Mouse (Mus musculus): Measurements from ENCODE around the gene S1pr4. TPM values are rescaled to one million over a fixed set of nuclear protein-coding genes. Genes with fewer than 3 reads are reported as not detected.

Gene S1pr4
- polyA plus RNA-seq, 1 experiment from 2014 or later, result 4.5 TPM

- 80% methylated on average over 5 of the region's 5 CpGs for WGBS
- no peak for ATAC-seq (replicated peaks; ENCODE audit: low FRiP score)
- no peak overlapping the region for H3K4me3 ChIP-seq (ENCODE audit: low read depth, low read length)
Observed at GRCm38 (mm10) chr10:81513798-81514197, 13.9 kb upstream of the S1pr4 start.

GRCm38 (mm10) chr10:81510246-81510810, 10.4 kb upstream of the S1pr4 start:
- Histone ChIP-seq H3K36me3 (ENCODE audit: control insufficient read depth, insufficient read depth, low read length) (peaks cover 9% of the 10 kb centered on the region), H3K4me1 (replicated peaks; ENCODE audit: control insufficient read depth, insufficient read depth, low read length) (no peaks in the 10 kb centered on the region), H3K4me2 (no peak overlapping the region), H3K9ac (ENCODE audit: low read depth, low read length) (no peak overlapping the region), H3K9me3 (ENCODE audit: control insufficient read depth, low read length) (peaks cover 7% of the 10 kb centered on the region), H3K4me3 (ENCODE audit: low read depth, low read length) (no peak overlapping the region), H3K27me3 (replicated peaks; ENCODE audit: control insufficient read depth, insufficient read depth, low read length) (no peaks in the 10 kb centered on the region), H3K27ac (ENCODE audit: low read depth, low read length) (no peak overlapping the region)
- DNase-seq (ENCODE audit: low spot score) (no peak), ATAC-seq (replicated peaks; ENCODE audit: low FRiP score) (no peak)
- 72% methylated on average over 14 of the region's 14 CpGs for WGBS

More at GRCm38 (mm10) chr10:81513798-81514197, 13.9 kb upstream of the S1pr4 start:
- Histone ChIP-seq H3K27ac (ENCODE audit: low read depth, low read length) (no peak overlapping the region), H3K4me2 (no peak overlapping the region), H3K27me3 (replicated peaks; ENCODE audit: control insufficient read depth, insufficient read depth, low read length) (no peaks in the 10 kb centered on the region), H3K9me3 (ENCODE audit: control insufficient read depth, low read length) (peaks cover 7% of the 10 kb centered on the region), H3K9ac (ENCODE audit: low read depth, low read length) (no peak overlapping the region), H3K4me1 (replicated peaks; ENCODE audit: control insufficient read depth, insufficient read depth, low read length) (peaks cover 15% of the 10 kb centered on the region), H3K36me3 (ENCODE audit: control insufficient read depth, insufficient read depth, low read length) (peaks cover 9% of the 10 kb centered on the region)
- DNase-seq (ENCODE audit: low spot score), result no peak

- Histone ChIP-seq H3K9ac (ENCODE audit: low read depth, low read length) (no peak overlapping the region), H3K27me3 (replicated peaks; ENCODE audit: control insufficient read depth, insufficient read depth, low read length) (no peaks in the 10 kb centered on the region), H3K4me3 (ENCODE audit: low read depth, low read length) (no peak overlapping the region), H3K9me3 (ENCODE audit: control insufficient read depth, low read length) (no peaks in the 10 kb centered on the region), H3K4me2 (no peak overlapping the region), H3K4me1 (replicated peaks; ENCODE audit: control insufficient read depth, insufficient read depth, low read length) (no peaks in the 10 kb centered on the region; the same call in 1 of the 2 replicates), H3K27ac (ENCODE audit: low read depth, low read length) (no peak overlapping the region), H3K36me3 (ENCODE audit: control insufficient read depth, insufficient read depth, low read length) (no peaks in the 10 kb centered on the region)
- WGBS, result 70% methylated on average over 13 of the region's 13 CpGs
- ATAC-seq (replicated peaks; ENCODE audit: low FRiP score) (no peak), DNase-seq (ENCODE audit: low spot score) (no peak)
Observed at GRCm38 (mm10) chr10:81507691-81508489, 8.0 kb upstream of the S1pr4 start.

GRCm38 (mm10) chr10:81507095-81507494, 7.2 kb upstream of the S1pr4 start:
- no peaks in the 10 kb centered on the region for H3K36me3 ChIP-seq (ENCODE audit: control insufficient read depth, insufficient read depth, low read length)
- ATAC-seq (replicated peaks; ENCODE audit: low FRiP score) (no peak), DNase-seq (ENCODE audit: low spot score) (no peak)
- H3K9ac ChIP-seq (ENCODE audit: low read depth, low read length), result no peak overlapping the region
- H3K27me3 ChIP-seq (replicated peaks; ENCODE audit: control insufficient read depth, insufficient read depth, low read length), result no peaks in the 10 kb centered on the region
- H3K9me3 ChIP-seq (ENCODE audit: control insufficient read depth, low read length), result no peaks in the 10 kb centered on the region
- peaks cover 3% of the 10 kb centered on the region; the same call in 1 of the 2 replicates for H3K4me1 ChIP-seq (replicated peaks; ENCODE audit: control insufficient read depth, insufficient read depth, low read length)
- no peak overlapping the region for H3K4me2 ChIP-seq
- no peak overlapping the region for H3K4me3 ChIP-seq (ENCODE audit: low read depth, low read length)
- no peak overlapping the region for H3K27ac ChIP-seq (ENCODE audit: low read depth, low read length)
- WGBS, result 38% methylated on average over 6 of the region's 6 CpGs

GRCm38 (mm10) chr10:81505016-81505664, 5.2 kb upstream of the S1pr4 start:
- H3K9ac ChIP-seq (ENCODE audit: low read depth, low read length), result no peak overlapping the region
- H3K36me3 ChIP-seq (ENCODE audit: control insufficient read depth, insufficient read depth, low read length), result no peaks in the 10 kb centered on the region

GRCm38 (mm10) chr10:81502658-81503057, 2.7 kb upstream of the S1pr4 start:
- Histone ChIP-seq H3K4me2 (peak overlapping the region; percentile 79), H3K4me3 (ENCODE audit: low read depth, low read length) (peak overlapping the region; percentile 44), H3K27ac (ENCODE audit: low read depth, low read length) (no peak overlapping the region), H3K36me3 (ENCODE audit: control insufficient read depth, insufficient read depth, low read length) (no peaks in the 10 kb centered on the region), H3K4me1 (replicated peaks; ENCODE audit: control insufficient read depth, insufficient read depth, low read length) (peaks cover 22% of the 10 kb centered on the region), H3K9ac (ENCODE audit: low read depth, low read length) (peak overlapping the region; percentile 59), H3K9me3 (ENCODE audit: control insufficient read depth, low read length) (no peaks in the 10 kb centered on the region), H3K27me3 (replicated peaks; ENCODE audit: control insufficient read depth, insufficient read depth, low read length) (no peaks in the 10 kb centered on the region)
- ATAC-seq (replicated peaks; ENCODE audit: low FRiP score) (peak; percentile 39; the same call in 1 of the 2 replicates), DNase-seq (ENCODE audit: low spot score) (peak; percentile 92)
- 11% methylated on average over 36 of the region's 36 CpGs for WGBS

More at GRCm38 (mm10) chr10:81505016-81505664, 5.2 kb upstream of the S1pr4 start:
- ATAC-seq (replicated peaks; ENCODE audit: low FRiP score) (no peak), DNase-seq (ENCODE audit: low spot score) (no peak)
- no peaks in the 10 kb centered on the region for H3K9me3 ChIP-seq (ENCODE audit: control insufficient read depth, low read length)
- peaks cover 3% of the 10 kb centered on the region; the same call in 1 of the 2 replicates for H3K4me1 ChIP-seq (replicated peaks; ENCODE audit: control insufficient read depth, insufficient read depth, low read length)
- WGBS, result 79% methylated on average over 15 of the region's 15 CpGs
- H3K4me3 ChIP-seq (ENCODE audit: low read depth, low read length), result no peak overlapping the region
- H3K4me2 ChIP-seq, result no peak overlapping the region
- no peaks in the 10 kb centered on the region for H3K27me3 ChIP-seq (replicated peaks; ENCODE audit: control insufficient read depth, insufficient read depth, low read length)
- H3K27ac ChIP-seq (ENCODE audit: low read depth, low read length), result no peak overlapping the region

GRCm38 (mm10) chr10:81501863-81502262, 1.9 kb upstream of the S1pr4 start:
- Histone ChIP-seq H3K4me2 (no peak overlapping the region), H3K4me1 (replicated peaks; ENCODE audit: control insufficient read depth, insufficient read depth, low read length) (peaks cover 30% of the 10 kb centered on the region), H3K9ac (ENCODE audit: low read depth, low read length) (no peak overlapping the region), H3K9me3 (ENCODE audit: control insufficient read depth, low read length) (no peaks in the 10 kb centered on the region), H3K4me3 (ENCODE audit: low read depth, low read length) (no peak overlapping the region), H3K27me3 (replicated peaks; ENCODE audit: control insufficient read depth, insufficient read depth, low read length) (no peaks in the 10 kb centered on the region), H3K36me3 (ENCODE audit: control insufficient read depth, insufficient read depth, low read length) (no peaks in the 10 kb centered on the region), H3K27ac (ENCODE audit: low read depth, low read length) (no peak overlapping the region)
- ATAC-seq (replicated peaks; ENCODE audit: low FRiP score) (no peak), DNase-seq (ENCODE audit: low spot score) (no peak)
- 80% methylated on average over 5 of the region's 5 CpGs for WGBS

GRCm38 (mm10) chr10:81499250-81499901, 556 bp downstream of the S1pr4 start:
- 66% methylated on average over 23 of the region's 23 CpGs for WGBS
- Histone ChIP-seq H3K4me2 (peak overlapping the region; percentile 78), H3K27ac (ENCODE audit: low read depth, low read length) (peak overlapping the region; percentile 62; the same call in 1 of the 2 replicates), H3K27me3 (replicated peaks; ENCODE audit: control insufficient read depth, insufficient read depth, low read length) (no peaks in the 10 kb centered on the region), H3K9ac (ENCODE audit: low read depth, low read length) (peak overlapping the region; percentile 42), H3K36me3 (ENCODE audit: control insufficient read depth, insufficient read depth, low read length) (no peaks in the 10 kb centered on the region), H3K4me1 (replicated peaks; ENCODE audit: control insufficient read depth, insufficient read depth, low read length) (peaks cover 42% of the 10 kb centered on the region), H3K9me3 (ENCODE audit: control insufficient read depth, low read length) (no peaks in the 10 kb centered on the region), H3K4me3 (ENCODE audit: low read depth, low read length) (peak overlapping the region; percentile 92)
- no peak for ATAC-seq (replicated peaks; ENCODE audit: low FRiP score)
- no peak for DNase-seq (ENCODE audit: low spot score)

Data from liver, embryonic 11.5 days (tissue).